Mouse (Mus musculus): Measurements from ENCODE around the gene Pex11g.

The Pex11g gene

DNA sequence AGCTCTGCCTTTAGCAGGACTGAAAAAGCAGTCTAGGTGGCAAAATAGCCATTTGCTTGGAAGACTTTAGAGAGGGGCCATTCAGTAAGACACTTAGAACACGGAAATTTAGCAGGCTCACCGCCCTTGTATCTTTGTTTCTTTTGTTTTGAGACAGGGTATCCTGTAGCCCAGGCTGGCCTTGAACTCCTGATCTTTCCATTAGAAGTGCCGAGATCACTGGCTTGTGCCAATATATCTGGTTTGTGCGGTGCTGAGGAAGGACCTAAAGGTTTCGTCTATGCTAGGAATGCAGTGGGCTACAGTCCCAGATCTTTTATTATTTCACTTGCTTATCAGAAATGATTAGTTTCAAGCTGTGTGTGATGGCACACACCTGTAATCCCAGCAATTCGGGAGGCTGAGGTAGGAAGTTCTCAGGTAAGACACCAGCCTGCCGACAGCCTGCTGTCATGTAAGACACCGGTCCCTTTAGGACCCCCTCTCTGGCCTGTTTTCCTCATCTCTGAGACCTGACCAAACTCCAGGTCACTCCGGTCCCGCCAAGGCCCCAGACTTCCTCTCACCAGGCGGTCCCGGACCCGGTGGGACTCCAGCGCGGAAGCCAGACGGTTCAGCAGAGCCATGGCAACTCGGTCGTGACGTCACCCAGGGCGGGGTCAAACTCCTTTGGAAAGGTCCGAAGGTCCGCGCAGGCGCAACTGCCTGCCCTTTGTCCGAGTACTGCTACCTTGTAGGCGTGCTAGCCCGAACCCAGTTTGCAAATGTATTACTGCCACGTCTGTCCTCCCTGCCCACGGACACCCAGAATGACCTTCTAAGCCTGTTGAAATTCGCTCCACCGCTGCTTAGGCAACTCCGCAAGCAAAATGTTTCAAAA is at the start of gene Pex11g:
Gene Pex11g, minus strand, starts transcription at position 675 of the 880 bp plus-strand sequence.
- peak; percentile 96 to 98 for DNase-seq (ENCODE audit: low spot score in 2 of 2)

GRCm38 (mm10) chr8:3517117-3517495 is 49.6 kb upstream of the Pex11g start:
- DNase-seq (ENCODE audit: low spot score in 2 of 2): peak in 1 of 2 experiments; percentile 46

- DNase-seq (ENCODE audit: low spot score in 2 of 2): peak; percentile 92 to 94
Observed at GRCm38 (mm10) chr8:3516450-3517116, 49.1 kb upstream of the Pex11g start.

DNA sequence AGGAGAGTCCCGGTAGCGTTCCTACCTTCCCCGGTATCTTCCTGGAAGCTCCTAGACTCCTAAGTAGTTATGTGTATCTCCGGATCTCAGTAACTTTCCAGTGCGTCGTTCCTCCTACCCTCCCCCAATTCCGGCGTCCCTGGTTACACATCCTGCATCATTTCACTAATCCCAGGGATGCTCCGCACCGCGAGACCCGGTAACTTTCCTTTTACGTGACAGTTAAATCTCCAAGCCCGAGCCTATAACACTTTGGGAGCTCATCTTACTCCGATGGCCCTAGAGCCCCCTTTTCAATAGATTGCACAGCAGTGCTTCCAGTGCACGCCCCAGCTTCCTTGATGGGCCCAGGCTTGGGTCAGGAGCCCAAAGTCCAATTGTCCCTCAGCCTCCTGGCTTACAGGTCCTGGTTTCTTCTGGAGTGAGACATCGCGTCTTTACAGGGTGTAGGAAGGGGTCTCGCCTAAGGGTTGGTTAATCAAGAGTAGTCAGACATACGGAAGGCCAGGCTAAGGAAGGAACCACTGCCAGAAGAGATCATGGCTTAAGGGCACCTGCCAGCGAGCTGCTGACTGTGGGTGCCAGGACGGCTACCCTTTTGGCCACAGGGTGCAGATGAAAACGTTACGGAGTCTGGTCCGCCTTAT is 48.4 kb upstream of the Pex11g start:
- peak; percentile 48 to 54 for DNase-seq (ENCODE audit: low spot score in 2 of 2)

DNA sequence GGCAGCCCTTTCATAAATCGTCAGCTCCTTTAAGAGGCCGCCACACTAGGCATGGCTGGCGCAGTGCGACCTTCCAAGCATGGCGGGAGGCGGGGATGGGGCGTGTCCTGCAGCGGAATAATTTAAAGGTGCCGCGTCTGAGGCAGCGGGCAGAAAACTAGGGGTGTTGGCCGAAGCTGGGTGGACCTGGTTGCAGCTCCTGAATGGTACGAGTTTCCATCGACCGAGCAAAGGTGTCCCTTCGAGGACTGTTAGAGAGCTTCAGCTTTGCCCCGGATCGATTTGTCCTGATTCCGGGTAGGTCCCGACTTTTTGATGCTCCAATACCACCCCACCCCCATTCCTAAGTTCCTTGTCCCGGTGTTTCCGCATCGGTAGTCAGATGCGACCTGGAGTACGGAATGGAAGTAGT is 47.8 kb upstream of the Pex11g start, which contains the start of gene Pnpla6:
Gene Pnpla6, plus strand, starts transcription at position 125 of the 412 bp plus-strand sequence.
- DNase-seq (ENCODE audit: low spot score in 2 of 2): peak; percentile 85 to 89

GRCm38 (mm10) chr8:3514681-3515247 is 47.3 kb upstream of the Pex11g start:
- no peak for DNase-seq (ENCODE audit: low spot score in 2 of 2)

DNA sequence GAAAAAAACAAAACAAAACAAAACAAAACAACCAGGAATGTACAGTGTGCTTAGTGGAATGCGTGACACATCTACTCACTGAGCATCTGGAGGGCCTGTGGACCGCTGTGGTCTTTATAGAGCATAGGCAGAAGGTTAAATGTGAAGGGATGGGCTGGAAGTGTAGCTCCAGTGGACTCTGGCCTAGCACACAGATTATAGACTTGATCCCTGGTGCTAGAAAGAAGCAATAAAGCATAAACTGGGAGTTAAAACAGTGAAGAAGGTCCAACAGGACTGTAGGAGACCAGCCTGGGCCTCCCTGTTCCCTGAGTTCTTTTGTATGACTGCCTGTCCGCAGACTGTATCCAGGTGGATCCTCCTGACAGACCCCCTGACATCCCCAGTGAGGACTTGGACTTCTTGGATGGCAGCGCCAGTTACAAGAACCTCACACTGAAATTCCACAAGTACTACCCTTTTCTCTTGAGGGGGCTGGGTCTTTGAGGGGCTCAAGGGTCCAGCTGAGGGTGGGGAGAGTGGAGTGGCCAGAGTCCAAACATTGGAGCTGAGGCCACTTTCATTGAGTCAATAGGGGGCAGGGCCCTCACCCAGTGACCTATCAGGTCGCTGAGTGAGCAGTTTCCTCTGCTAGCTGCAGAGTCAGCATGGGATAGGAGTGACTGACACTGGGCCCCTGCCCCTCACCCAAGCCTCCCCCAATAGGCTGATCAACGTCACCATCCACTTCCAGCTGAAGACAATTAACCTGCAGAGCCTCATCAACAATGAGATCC is 40.7 kb upstream of the Pex11g start:
- DNase-seq (ENCODE audit: low spot score in 2 of 2): no peak

DNA sequence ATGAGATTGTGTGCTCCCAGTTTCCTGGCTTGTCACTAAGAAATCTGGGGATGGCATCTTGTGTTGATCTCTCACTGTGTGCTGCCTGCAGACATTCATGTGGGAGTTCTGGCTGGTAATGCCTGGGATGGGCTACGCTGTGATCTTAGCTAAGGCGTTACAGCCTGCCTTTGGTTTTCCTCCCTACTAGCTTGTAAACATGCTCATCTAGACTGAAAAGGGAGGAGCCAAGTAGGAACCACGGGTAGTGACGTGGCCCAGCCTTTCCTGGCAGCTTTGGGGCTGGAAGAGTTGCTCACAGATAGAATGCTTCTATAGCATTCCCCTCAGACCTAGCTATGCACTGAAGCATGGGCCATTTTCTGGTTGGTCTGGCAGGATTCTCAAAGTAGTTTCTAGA is 34.7 kb upstream of the Pex11g start:
- DNase-seq (ENCODE audit: low spot score in 2 of 2): no peak

DNA sequence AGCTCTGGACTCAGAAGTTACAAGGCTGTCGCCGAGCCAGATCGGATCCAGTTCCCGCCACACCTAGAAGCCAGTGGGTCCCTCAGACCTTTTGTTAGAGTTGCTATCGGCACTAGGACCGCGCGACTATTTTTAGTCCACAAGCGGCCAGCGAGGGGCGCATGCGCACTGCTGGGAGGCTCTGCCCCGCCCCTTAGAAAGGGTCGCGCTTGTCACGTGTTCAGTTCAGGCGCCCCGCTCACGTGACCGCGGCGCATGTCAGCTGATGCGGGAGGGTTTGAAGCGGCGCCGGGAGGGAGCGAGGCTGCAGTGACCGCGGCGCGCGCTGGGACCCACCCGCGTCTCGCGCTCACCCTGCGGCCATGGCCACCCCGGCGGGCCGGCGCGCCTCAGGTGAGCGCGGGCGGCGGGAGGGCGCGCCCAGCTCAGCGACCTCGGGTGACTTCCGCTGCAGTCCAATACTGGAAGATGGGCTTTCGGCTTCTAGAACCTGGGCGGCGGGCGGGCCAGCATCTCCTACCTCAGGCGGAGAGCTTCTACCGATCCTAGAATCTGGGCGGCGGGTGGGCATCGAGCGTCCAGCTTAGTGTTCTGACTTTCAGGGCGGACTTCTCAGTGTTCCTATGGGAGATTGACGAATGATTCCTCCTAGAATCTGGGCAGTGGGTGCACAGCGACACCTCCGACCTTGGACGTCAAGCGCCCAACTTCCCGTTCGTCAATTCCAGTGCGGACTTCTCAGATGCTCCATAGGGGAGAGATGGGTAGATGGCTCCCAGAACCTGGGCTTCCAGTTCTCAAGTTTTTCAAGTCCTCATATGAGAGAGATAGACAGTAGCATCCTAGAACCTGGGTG is 33.0 kb upstream of the Pex11g start, which contains the start of gene Mcoln1:
Gene Mcoln1, plus strand, starts transcription at position 223 of the 856 bp plus-strand sequence.
- peak; percentile 98 to 99 for DNase-seq (ENCODE audit: low spot score in 2 of 2)

- DNase-seq (ENCODE audit: low spot score in 2 of 2): no peak
Observed at GRCm38 (mm10) chr8:3499751-3500150, 32.3 kb upstream of the Pex11g start.

DNA sequence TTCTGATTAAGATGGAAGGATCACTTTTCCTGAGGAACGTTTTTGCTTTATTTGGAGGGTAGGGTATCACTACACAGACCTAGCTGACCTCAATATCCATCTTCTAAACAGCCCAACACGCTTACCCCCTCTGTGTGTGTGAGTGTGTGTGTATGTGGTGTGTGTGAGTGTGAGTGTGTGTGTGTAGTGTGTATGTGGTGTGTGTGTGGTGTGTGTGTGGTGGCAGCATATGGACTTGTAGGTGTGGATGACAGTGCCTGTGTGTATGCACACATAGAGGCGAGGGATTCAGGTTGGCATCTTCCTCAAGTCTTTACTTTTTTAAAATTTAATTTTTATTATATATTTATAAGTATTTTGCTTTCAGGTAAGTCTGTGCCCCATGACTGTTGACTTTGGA is 31.1 kb upstream of the Pex11g start:
- no peak for DNase-seq (ENCODE audit: low spot score in 2 of 2)

DNA sequence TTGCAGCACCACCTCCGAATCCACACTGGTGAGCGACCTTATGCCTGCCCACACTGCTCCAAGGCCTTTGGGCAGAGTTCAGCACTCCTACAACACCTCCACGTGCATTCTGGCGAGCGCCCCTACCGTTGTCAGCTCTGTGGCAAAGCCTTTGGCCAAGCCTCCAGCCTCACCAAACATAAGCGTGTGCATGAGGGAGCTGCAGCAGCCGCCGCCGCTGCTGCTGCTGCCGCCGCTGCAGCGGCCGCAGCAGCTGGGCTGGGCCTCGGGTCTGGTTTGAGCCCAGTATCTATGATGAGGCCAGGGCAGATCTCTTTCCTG is 28.9 kb upstream of the Pex11g start:
- no peak for DNase-seq (ENCODE audit: low spot score in 2 of 2)

GRCm38 (mm10) chr8:3495578-3496427 is 28.3 kb upstream of the Pex11g start:
- DNase-seq (ENCODE audit: low spot score in 2 of 2): no peak

- DNase-seq (ENCODE audit: low spot score in 2 of 2): no peak
Observed at GRCm38 (mm10) chr8:3493845-3494208, 26.3 kb upstream of the Pex11g start.

DNA sequence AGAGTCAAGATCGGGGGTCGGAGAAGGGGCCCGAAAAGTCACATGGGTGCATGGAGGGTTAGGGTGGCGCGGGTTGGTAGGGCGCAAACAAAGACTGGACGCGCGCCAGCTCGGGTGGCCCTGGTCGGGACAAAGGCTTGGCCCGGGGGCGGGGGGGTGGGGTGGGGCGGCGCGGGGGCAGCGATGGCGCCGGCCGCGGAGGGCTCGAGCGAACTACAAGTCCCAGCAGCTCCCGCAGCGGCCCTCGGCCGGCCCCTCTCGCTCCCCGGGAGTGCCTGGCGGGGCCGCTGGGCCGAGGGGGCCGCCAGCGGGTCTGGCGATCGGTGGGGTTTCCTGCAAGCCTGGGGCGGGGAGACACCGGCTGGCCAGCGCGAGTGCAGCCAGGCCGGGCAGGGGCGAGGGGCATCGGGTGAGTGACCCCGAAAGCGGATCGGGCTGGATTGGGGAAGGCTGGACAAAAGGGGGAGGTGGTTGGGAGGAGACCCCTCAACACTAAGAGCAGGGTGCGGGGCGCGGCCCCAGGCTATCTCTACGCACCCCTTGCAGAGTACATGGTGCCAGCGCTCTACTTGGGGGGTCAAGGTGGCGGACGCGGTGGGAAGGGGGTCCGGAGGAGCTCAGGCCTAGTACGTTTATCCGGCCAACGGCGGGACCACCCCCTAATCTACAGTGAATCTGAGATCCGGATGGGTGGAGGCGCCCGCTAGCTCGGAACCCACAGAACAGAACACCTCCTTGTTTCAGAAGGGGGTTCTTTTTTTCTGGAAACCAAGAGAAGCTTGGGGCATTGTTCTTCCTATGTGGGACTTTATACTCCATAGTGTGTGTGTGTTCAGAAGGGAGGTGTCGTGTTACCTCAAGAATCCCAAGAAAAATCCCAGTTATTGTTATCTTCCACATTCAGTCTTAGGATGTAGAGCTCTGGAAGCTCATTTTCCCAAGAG is 25.7 kb upstream of the Pex11g start, which contains the start of gene Zfp358:
Gene Zfp358, plus strand, starts transcription at position 238 of the 944 bp plus-strand sequence.
- peak; percentile 68 for DNase-seq (ENCODE audit: low spot score in 2 of 2)

DNA sequence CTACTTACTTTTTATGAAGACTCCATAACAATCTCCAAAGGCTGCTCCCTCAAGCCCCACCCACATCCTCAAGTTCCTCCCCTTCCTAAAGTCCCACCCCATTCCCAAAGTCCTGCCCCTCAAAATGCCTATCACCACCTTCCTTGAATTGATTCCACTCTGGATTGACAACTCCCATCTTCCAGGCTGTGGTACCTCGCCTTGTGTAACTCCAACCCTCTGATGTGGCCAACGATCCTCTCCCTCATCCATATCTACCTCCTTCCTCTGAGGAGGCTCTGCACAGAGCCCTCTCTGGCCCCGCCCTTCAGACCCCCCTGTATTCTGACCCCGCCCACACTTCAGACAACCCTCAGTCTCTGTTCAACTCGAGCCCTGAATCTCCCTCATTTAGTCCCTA is 17.7 kb upstream of the Pex11g start:
- DNase-seq (ENCODE audit: low spot score in 2 of 2): no peak

DNA sequence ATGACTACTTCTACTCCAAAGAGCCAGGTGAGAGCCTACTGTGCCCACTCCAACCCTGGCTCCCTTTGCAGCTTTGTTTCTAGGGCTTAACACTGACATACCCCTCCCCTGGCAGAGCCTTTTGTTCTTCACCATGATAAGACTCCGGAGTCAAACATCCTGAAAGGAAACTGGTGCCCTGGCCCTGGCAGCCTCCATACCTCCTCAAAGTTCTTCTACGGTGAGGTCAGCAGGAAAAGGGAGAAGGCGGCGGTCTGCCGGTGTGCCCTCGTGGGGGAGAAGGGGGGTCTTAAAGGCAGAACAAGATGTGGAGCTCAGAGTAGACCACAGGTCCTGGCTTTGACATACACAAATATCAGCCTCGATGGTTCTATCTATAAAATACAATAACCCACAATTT is 16.1 kb upstream of the Pex11g start:
- no peak for DNase-seq (ENCODE audit: low spot score in 2 of 2)

DNA sequence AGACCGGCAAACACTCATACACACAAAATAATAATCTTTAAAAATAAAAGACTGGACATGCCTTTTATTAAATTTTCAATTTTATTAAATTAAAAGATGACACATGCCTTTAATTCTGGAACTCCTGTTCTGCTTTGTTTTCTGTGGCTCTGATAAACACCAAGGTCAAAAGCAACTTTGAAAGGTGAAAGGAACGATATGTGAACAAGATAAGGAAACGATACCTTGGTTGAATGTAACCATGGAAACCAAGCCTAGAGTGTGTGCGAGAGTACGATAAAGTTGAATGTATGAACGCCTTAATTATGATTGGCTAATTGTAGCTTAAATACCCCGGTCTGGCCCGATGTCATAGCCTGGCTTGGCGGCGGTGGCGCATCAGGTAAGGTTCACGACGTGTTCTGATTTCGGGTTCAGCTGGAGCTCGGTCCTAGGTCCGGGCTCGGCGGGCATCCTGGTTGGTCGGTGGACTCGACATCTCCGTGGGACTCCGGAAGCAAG is 14.8 kb upstream of the Pex11g start:
- no peak for DNase-seq (ENCODE audit: low spot score in 2 of 2)

All from heart, adult 9 months (tissue).